Mouse (Mus musculus): ENCODE measurements at regions not wholly inside any gene's neighbourhood (a gene's known extent, or its start where the extent isn't known, plus 50 kb on each side); places are given as distances from the start of the nearest gene placed in this dataset.

GRCm38 (mm10) chr14:110007159-110007558, 747.8 kb downstream of the Slitrk6 start:
- DNase-seq (ENCODE audit: low read depth, low spot score): no peak

GRCm38 (mm10) chr14:109985026-109985425, 769.9 kb downstream of the Slitrk6 start:
- no peak for DNase-seq (ENCODE audit: low read depth, low spot score)

- no peak for DNase-seq (ENCODE audit: low read depth, low spot score)
These were observed 796.9 kb downstream of the Slitrk6 start for GRCm38 (mm10) chr14:109958008-109958407.

GRCm38 (mm10) chr14:109941944-109942343, 813.0 kb downstream of the Slitrk6 start:
- no peak for DNase-seq (ENCODE audit: low read depth, low spot score)

GRCm38 (mm10) chr14:109941162-109941561, 813.8 kb downstream of the Slitrk6 start:
- DNase-seq (ENCODE audit: low read depth, low spot score): no peak

GRCm38 (mm10) chr14:109937432-109937831, 817.5 kb downstream of the Slitrk6 start:
- DNase-seq (ENCODE audit: low read depth, low spot score): no peak

GRCm38 (mm10) chr14:109928977-109929376, 826.0 kb downstream of the Slitrk6 start:
- DNase-seq (ENCODE audit: low read depth, low spot score): no peak

- DNase-seq (ENCODE audit: low read depth, low spot score): no peak
These were observed 863.1 kb downstream of the Slitrk6 start for GRCm38 (mm10) chr14:109891896-109892165.

- no peak for DNase-seq (ENCODE audit: low read depth, low spot score)
These were observed 863.6 kb downstream of the Slitrk6 start for GRCm38 (mm10) chr14:109891151-109891895.

GRCm38 (mm10) chr14:109876950-109877663, 877.8 kb downstream of the Slitrk6 start:
- DNase-seq (ENCODE audit: low read depth, low spot score): no peak

- no peak for DNase-seq (ENCODE audit: low read depth, low spot score)
These were observed 880.7 kb downstream of the Slitrk6 start for GRCm38 (mm10) chr14:109874230-109874629.

- peak; percentile 19 for DNase-seq (ENCODE audit: low read depth, low spot score)
These were observed 914.4 kb downstream of the Slitrk6 start for GRCm38 (mm10) chr14:109840354-109841104.

GRCm38 (mm10) chr14:109802522-109803126, 888.7 kb upstream of the Slitrk1 start:
- no peak for DNase-seq (ENCODE audit: low read depth, low spot score)

- peak; percentile 50 for DNase-seq (ENCODE audit: low read depth, low spot score)
These were observed 858.3 kb upstream of the Slitrk1 start for GRCm38 (mm10) chr14:109772246-109772645.

GRCm38 (mm10) chr14:109760892-109761291, 846.9 kb upstream of the Slitrk1 start:
- DNase-seq (ENCODE audit: low read depth, low spot score): no peak

Data from ZHBTc4 (cell line).